Mouse (Mus musculus): ENCODE results near the gene Gm8897. TPM values are rescaled to one million over a fixed set of nuclear protein-coding genes. Genes with fewer than 3 reads are reported as not detected.
"Not testable (repeated sequence)": the region's sequence is repeated elsewhere in the genome, so short reads cannot be mapped to it uniquely, and the experiment has no call there.

The Gm8897 gene
- not detected in 2 replicates for total RNA-seq (2014; fragmentation: Nextera tagmentation)
- total RNA-seq (2017): not detected in 2 replicates

DNA sequence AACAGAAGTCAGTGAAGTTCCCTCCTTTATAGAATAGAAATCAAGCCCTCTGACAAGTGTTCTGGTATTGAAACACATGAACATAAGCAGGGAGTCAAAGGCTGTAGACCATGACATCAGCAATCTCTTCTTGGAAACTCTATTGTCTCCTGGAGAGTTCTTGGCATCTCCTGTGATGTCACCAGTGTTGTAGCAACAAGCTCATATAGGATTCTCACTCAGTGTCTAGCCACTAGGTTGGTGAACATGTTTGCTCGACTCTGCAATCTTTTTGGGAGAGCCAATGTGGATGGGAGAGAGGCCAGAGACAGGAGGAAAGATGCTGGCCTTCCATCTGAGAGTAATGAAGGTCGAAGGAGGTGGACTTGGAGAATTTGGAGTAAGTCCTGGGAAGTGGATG is at the start of gene Gm8897:
TSS of gene Gm8897 (plus strand) at position 301 of the 400 bp plus-strand sequence.
- ATAC-seq (replicated peaks; ENCODE audit: low FRiP score, low TSS enrichment, poor library complexity, severe bottlenecking): not testable (repeated sequence)

GRCm38 (mm10) chr5:11416691-11417090 is 473 bp downstream of the Gm8897 start:
- ATAC-seq (replicated peaks; ENCODE audit: low FRiP score, low TSS enrichment, poor library complexity, severe bottlenecking): not testable (repeated sequence)

Other genes with a start within 250 kb of the Gm8897 start
- not detected in 2 replicates for gene Gm5861, start 233.3 kb upstream of the Gm8897 start, total RNA-seq (2014; fragmentation: Nextera tagmentation)
- not detected in 2 replicates for gene Gm5861, start 233.3 kb upstream of the Gm8897 start, total RNA-seq (2017)
- gene Gm8890, start 160.4 kb upstream of the Gm8897 start, total RNA-seq (2014; fragmentation: Nextera tagmentation): not detected in 2 replicates
- not detected in 2 replicates for gene Gm8890, start 160.4 kb upstream of the Gm8897 start, total RNA-seq (2017)
- gene Speer1, start 74.9 kb upstream of the Gm8897 start, total RNA-seq (2014; fragmentation: Nextera tagmentation): not detected in 2 replicates
- not detected in 2 replicates for gene Speer1, start 74.9 kb upstream of the Gm8897 start, total RNA-seq (2017)
- not detected in 2 replicates for gene Gm8906, start 86.3 kb downstream of the Gm8897 start, total RNA-seq (2014; fragmentation: Nextera tagmentation)
- not detected in 2 replicates for gene Gm8906, start 86.3 kb downstream of the Gm8897 start, total RNA-seq (2017)
- gene Gm6460, start 178.5 kb downstream of the Gm8897 start, total RNA-seq (2014; fragmentation: Nextera tagmentation): not detected in 2 replicates
- gene Gm6460, start 178.5 kb downstream of the Gm8897 start, total RNA-seq (2017): 5.0 TPM in 1 of 2 replicates, not detected in the other

Measured in megakaryocyte-erythroid progenitor cell, adult 5-6 weeks (primary cell).